Mouse (Mus musculus): ENCODE measurements around the gene N4bp3.

DNA sequence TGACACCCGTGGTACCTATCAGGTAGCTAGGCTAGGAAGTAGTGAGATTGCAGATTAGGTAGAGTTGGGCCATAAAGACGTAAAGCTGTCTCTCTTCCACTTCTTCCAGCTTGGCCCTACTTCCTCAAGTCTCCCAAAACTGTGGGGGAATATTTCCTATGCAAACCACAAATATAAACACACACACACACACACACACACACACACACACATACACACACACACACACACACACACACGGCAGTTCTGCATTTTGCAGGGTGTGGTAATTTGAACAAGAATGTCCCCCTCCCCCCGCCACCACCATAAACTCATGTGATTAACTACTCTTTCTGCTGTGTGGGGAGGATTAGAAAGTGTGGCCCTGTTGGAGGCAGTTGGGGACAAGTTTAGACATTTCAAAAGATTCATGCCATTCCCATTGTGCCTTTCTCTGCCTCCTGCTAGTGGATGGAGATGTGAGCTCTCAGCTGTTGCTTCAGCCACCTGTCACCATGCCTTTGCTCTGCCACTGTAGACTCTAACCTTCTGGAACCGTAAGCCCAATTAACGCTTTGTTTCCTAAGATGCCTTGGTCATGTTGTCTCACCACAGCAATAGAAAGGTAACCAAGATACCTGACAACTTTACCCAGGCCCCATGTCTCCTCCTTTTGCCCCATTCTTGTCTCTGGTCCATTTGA, 27.2 kb upstream of the N4bp3 start:
- no peak for TF ChIP-seq CTCF (IDR thresholded peaks at IDR 0.05; ENCODE audit: low read depth, low read length)
- TF ChIP-seq POLR2A (IDR thresholded peaks at IDR 0.05; ENCODE audit: extremely low read depth, insufficient read depth, low read length) = no peak

Measured in liver, adult 2 months (tissue).